Mouse (Mus musculus): ENCODE results near the gene Gigyf1.

- TF ChIP-seq CTCF (IDR thresholded peaks at IDR 0.05; ENCODE audit: extremely low read depth, insufficient read depth, insufficient read length, insufficient replicate concordance) (no peak), POLR2A (IDR thresholded peaks at IDR 0.05; ENCODE audit: low read depth, low read length) (no peak)
Observed at GRCm38 (mm10) chr5:137530075-137530474, 11.7 kb downstream of the Gigyf1 start.
